Mouse (Mus musculus): ENCODE measurements at regions not wholly inside any gene's neighbourhood (a gene's known extent, or its start where the extent isn't known, plus 50 kb on each side); places are given as distances from the start of the nearest gene placed in this dataset.
"Not testable (repeated sequence)": the region's sequence is repeated elsewhere in the genome, so short reads cannot be mapped to it uniquely, and the experiment has no call there.

DNA sequence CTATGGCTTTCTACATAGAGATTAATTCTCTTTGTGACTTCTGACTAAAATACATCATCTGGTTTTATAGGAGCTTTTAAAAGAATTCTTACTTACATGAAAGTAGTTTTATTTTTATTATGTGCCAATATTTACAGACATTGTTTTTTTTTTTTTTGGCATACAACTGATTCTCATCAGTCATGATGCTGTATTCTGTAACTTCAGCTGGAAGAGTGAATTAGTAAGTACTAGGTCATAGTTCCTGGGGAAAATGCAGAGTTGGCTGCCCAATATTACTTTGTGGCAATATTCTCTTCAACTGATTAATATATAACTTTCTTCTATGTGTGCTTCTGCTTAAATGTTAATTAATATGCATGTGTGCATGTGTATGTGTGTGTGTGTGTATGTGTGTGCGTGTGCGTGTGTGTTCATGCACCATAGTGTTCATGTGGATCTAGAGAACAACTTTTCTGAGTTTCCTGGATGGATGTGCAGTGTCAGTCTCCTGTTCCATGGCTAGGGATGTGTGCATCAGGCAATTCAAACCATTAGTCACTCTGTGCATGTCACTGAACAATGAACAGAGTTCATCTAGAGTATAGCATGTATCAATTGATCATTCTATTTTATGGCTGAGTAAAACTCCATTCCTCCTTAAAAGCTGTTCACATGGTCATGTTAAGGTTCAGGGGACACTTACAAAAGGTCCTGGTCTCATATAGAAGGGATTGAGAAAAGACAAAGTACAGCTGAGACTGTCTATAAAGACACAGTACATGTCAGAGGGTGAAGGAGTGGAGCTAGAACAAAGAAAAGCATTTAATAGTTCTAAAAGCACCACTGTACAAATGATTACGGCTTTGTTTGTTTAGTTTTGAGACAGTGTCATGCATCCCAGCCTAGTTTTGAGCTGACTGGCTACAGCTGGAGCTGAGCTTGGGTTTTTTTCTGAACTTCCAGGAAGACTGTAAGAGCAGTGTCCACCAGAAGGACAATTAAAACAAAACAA, 431.8 kb downstream of the Lmo7 start:
- DNase-seq: no peak

DNA sequence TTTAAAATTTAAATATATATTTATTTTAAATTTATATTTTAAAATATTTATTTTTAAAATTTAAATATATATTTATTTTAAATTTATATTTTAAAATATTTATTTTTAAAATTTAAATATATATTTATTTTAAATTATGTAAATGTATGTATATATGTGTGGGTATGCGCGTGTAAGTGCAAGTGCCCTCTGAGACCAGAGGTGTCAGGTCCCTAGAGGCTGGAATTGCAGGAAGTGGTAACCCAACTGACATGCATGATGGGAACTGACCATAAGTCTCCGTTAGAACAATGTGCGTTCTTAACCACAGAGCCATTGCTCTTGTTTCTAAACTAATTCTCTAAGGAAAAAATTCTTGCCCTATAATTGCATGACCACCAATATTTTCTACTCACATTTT, 420.7 kb downstream of the Lmo7 start:
- not testable (repeated sequence) for DNase-seq

DNA sequence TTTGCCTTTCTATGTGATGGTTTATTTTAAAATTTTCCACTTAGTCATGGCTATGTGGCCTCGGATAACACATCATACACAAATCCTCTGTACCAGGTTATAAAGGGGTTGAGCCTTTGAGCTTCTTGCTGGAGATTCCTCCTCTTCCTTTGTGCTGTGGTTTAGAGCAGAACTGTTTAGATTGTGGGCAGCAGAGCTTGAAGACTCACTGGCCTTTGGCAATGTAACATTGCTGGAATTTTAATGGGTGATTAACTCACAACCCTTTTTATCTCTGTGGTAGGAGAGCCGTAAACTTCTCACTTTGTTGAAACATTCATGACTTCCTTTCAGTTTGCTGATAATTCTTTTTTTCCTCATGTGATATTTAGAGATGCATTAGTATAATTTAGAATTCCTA, 413.0 kb downstream of the Lmo7 start:
- DNase-seq: no peak

DNA sequence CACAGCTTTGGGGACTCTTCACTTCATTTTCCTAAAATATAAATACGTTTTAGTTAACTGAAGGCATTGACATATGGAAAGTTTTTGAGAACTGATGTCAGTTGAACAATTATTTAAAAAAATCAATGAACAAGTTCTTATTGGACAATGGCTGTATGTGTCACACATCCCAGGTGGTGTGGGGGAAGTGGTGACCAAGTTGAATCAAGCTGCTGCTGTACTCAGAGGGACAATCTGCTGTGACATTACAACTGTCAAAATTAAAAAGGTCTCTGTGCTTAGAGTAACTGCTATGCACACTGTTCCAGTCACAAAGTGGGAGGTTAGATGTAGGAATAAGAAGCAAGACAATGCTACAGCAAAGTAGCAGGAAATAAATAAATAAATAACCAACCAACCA, 409.2 kb downstream of the Lmo7 start:
- no peak for DNase-seq

DNA sequence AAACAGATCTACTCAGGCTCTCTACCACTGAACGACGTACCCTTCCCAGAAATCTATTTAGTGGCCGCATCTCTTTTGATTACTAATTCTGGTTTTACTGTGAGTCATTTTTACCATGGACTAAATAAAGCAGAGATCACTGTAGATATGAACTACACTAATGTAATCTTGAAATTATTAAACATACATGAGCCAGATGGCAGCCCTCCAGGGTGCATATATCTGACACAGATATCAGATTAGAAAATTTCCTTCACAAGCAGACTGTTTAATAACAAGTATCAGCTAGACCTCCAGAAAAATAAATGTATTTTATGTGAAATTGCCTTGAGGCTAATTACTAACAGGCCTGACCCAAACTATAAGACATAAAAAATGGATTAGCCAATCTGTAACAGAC, 388.4 kb downstream of the Lmo7 start:
- DNase-seq: no peak

DNA sequence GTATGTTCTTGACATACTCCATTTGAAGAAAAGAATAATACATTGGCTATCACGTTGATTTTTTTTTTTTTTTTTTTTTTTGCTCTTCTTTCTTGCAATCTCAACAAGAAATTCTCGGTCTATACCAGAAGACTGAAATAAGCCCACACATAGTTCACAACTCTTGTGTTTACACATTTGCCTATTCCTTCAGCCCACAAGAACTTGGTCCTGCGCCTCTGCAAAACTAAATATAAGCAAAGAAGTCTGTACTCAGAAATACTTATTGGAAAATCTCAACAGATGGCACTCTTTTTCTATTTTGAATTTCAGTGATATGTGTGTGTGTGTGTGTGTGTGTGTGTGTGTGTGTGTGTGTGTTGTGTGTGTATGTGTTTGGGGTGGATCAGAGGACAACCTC, 376.4 kb downstream of the Lmo7 start:
- no peak for DNase-seq

DNA sequence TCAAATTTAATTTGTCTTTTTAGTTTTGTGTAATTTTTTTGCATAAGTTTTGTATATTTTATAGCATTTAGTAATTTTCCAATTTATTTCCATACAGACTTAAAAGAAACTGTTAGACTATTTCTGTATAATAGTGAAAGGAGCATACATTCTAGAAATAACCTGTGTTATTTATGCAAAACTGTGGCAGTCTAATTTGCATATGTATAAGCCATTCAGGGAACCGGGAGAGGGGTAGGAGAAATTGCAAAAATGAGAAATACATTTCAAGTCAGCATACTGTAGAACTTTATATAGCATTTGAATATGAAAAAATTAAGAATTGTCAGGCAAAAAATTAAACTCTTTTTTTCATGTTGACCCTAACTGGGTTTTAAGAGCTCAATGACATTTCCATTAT, 364.3 kb downstream of the Lmo7 start:
- no peak for DNase-seq

DNA sequence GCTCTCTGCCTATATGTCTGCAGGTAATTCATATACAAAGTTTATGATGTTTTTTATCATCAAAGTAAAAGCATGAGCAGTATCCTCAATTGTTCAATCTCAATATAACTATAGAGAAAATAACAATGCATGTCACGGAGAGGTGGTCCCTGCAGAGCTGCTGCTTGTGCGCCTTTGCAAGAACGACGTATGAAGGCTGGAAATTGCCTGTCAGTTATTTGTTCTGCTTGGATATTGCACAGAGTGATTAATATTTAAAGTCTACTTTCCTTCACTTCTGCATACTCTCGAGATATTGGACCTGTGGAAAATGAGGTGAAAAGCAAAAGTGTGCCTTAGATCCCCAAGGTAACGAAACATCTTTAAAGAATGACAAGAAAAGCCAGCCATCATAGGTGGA, 362.8 kb downstream of the Lmo7 start:
- DNase-seq: no peak

DNA sequence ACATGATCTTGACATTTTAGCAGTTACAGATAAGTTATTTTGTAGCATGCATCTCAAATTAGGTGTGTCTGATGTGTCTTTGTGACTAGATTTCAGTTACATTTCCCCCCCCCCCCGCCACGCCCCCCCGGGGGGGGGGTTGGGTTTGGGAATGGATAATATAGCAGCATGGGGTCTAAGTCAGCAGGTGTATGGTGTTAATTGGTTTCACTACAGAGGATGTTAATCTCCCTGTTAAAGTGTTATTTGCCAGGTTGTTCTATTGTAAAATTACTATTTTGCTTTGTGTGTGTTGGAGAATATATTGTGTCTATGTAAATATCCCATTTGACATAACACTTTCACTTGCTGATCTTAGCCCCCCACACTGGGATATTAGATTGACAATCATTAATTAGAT, 319.2 kb downstream of the Lmo7 start:
- no peak for DNase-seq

DNA sequence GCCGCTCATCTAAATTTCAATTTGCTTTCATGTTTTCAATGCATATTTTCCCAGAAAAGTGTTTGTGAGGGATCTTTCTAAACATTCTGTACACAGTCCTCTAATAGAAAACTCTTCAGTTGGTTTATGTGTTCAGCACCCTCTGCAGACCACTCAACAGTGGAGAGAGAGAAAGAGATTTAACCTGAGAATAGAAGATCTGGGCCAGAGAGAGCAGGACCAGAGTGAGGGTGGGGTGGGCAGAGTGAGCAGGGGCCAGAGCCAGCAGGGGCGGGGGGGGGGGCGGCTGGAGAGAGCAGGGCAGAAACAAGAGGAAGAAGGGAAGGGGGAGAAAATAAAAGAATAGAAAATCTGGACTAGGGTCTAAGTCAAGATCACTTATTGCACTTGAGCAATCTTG, 318.7 kb downstream of the Lmo7 start:
- DNase-seq: no peak

DNA sequence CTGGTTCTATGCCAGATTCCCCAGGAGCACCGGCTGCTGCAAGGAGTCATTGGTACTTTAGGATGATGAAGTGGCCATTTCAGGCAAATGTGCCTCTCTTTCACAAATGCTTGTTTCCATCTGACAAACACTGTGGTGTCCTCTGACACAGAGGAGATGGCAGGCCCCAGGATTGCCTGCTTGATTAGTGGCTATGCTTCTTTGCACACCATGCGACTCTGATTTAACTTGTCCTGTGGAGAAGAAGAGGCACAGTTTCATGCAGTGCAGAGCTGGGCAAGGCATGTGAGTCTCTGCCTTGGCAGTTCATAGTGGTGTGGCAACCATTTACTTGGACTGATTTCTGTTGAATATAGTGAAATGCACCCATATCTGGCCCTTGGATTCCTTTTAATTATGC, 308.4 kb downstream of the Lmo7 start:
- DNase-seq: no peak

DNA sequence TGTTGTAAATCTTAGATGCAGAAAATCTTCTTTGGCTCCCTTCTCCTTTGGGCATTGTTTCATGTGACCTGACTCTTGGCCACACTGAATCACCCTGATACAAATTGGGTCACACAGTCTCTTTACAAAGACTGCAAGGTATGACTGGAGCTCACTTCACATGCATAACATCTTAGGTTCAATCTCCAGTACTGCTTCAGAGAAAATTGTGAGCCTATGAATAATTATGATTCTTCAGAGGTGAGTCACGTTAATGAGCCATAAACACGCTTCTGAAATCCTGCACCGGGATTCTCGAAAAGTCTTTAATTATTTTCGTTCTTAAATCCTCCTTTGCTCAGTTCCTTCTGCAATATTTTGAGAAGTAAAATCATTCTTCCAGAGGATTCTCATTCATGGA, 307.7 kb downstream of the Lmo7 start:
- no peak for DNase-seq

DNA sequence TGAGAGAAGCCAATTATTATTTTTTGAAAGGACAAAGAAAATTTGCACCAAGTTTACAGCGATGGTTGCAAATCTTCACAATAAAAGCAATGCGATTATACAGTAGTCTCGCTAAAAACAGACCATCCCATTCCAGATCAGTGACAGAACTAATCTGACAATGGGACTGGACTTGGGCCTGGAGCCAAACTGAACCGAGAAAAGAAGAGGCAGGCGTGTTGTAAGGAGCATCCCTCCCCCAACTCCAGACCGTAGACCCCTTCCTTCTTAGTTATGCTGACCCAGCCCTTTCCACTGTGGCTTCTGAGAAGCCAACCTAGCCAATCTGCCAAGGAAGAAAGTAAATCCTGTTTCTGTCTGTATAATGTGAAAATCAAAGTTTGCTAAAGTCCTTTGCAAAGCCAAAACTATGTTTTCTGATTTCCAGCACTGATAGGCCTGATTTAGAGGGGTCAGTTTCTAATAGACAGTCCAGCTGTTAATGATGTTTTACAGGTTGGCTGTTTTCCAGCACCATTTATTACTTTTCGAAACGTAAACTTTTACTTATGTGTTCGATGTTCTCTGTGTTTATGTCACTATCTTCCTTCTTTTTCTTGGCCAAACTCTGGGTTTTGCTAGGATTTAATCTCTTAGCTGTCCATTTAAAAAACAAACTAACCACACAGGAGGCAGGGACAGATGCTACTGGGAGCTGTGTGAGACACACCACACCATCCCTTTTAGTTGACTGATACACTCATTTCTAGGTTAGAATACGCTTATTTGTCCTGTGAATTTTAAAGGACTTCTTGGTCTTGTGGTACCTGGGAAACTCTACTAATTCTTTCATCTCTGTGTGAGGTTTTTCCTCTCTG, 301.5 kb downstream of the Lmo7 start:
- DNase-seq: no peak

DNA sequence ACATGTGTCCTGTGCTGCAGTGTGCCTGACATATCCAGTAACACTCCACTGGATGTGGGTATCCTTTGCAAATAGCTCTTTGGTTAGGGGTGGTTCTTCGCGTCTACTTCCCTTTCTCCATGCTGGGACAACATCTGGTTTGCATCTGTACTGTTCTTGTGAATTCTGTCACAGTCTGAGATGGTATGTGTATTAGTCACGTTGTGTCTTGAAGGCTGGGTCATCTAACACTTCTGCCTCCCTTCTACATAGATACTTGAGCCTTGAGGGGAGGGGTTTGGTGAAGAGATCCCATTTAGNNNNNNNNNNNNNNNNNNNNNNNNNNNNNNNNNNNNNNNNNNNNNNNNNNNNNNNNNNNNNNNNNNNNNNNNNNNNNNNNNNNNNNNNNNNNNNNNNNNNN, 294.9 kb downstream of the Lmo7 start:
- DNase-seq: no peak

DNA sequence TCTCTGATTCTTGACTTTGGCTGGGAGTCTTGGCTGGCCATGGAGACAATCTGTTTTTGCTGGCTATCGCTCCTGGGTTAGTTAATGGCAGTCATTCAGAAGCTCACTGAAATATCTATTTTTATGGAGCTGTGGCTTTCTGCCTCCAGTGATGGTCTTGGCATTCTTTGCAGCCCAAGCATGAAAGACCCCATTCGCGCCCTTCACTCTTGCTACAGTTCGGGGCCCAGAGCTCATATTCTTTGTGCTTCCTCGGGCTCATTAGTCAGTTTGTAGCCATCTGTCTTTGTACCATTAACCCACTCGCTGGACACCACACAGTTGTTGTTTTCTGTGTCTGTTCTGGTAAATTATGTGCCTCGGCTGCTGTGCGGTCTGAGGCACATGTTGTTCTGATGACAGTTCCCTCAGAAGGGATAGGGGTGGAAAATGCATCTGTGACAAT, 290.4 kb downstream of the Lmo7 start:
- DNase-seq: no peak

DNA sequence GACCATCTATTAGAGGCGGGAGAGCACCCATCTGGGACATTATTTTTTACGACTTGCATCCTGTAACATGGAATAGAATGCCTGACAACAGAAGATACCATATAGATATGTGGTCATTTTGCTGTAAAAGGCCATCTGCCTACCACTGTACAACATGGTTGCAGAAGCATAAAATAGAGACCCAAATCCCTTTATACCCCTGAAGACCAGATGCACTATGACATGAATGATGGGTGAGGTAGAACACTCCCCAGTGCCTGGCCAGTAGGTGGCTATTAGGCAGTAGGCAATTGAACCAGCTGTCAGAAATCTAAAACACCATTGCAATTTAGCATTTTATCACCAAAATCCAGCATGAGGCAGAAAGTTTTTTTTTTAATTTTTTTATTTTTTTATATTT, 289.6 kb downstream of the Lmo7 start:
- DNase-seq: no peak

DNA sequence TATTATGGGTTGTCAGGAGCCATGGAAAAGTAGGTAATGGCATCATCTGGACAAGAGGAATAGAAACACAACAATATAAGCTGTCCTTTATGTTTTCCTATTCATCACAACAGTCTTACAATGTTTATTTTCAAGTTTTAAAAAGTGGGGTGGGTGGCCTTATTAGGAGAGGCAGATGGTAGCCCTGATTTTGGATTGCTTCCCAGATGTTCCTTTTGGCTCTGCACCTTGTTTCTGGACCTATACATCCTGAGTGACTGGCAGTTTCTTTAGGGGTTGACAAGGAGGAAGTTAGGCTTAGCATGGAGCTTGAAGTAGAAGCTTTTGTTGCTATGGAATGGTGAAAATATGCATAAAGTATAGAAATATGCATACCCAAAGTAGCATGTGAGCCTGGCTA, 286.8 kb downstream of the Lmo7 start:
- no peak for DNase-seq

DNA sequence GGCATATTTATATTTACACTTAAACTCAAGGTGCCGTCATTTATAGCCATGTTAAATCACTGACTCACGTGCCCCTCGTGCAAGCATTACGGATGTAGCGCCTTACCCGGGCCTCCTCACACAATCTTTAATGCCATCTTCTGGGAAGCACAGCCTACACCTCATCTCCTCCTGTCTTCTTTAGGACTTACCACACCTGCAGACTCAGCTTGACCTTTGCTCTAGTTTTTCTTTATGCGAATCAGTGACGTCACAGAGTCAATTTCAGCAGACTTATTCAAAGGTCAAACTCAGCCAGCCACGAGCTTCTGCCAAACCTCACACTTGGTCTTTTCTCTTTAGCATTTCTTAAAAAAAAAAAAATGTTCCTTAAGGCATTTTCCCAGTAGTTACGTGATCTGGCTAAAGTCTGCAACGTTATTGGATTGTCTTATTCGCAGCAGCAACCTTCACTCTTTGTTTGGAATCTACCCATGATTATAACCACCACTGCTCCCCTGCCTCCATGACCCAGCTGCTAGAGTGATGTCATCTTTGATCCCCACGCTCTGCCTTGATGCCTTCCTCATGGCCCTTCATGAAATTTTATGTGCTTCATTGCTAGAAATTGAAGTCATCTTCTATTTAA, 285.3 kb downstream of the Lmo7 start:
- DNase-seq: no peak

DNA sequence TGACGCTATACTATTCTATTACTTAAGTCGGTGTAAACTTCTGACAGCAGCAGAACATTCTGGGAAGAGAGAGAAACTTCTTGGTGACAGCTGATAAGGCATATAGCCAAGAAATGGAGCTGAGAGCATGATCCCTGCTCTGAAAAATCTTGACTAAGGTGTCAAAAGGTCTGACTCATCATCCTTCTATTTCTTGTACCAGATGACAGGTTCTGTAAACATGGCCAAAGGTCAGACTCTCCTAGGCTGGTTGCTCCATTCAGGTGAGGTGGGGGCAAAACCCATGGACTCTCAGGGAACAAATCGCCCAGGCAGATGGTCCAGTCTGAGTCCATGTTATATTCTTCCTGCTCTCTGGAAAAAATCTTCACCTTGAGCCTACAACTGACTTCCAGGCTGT, 283.5 kb downstream of the Lmo7 start:
- no peak for DNase-seq

DNA sequence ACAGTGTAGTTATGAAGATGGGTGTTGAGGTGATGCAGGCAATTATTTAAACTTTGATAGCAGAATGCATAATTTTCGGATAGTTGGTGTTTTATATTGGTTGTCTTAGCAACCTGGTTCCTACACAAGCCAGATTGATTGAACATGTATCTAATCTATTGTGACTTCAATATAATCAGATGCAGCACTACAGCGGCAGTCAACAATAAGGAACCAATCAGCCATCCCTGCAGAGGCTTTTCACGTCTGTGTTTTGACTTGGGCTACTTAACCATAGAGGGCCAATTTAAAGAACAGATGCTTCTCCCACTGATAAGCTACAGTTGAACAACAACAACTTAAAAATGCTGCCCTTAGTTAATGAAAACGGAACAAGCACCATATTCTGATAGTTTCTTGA, 267.8 kb downstream of the Lmo7 start:
- no peak for DNase-seq

DNA sequence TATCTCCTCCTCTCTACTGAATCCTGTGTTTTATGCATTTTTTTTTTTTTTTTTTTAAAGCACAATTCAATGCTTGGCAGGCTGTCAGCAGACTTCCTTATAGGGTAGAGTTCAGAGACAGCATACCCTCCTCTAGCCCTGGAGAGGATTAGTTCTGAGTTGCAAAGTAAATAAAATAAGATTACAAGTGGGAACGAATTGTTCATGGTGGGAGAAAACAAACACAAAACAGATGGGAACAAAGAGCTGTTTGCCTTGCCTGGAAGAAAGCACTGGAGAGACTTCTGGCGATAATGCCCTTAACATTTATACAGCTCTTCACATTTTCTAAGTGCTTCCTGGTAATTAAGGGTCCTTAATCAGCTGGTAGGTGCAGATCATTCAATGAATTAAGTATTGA, 254.6 kb downstream of the Lmo7 start:
- DNase-seq: no peak

All from B cell, adult 2 months (primary cell).